Mouse (Mus musculus) forebrain, postnatal 0 days (tissue): ENCODE measurements around the gene Taf6l. TPM values are rescaled to one million over a fixed set of nuclear protein-coding genes. Genes with fewer than 3 reads are reported as not detected.

ENCODE experiments used
- ATAC-seq: fragments of 200-750 bp; cut with Nextera tagmentation; 2 replicates; pipeline ENCODE4 v1.8.0; 2017; ENCODE audit warnings: mild to moderate bottlenecking, moderate library complexity
- DNase-seq: peaks from one replicate; pipeline ENCODE4 v3.0.0-alpha.2; 2015
- H3K27ac ChIP-seq: fragments of 300-500 bp; sonication (generic); 2 replicates; pipeline ENCODE4 v1.5.1; 2014; ENCODE audit warnings: low read depth, mild to moderate bottlenecking, antibody characterized with exemption, low read length, moderate library complexity, mixed read lengths
- H3K27me3 ChIP-seq: fragments of 300-500 bp; sonication (generic); 2 replicates; pipeline ENCODE4 v1.6.1; 2014; ENCODE audit warnings: mild to moderate bottlenecking, low read length, mixed read lengths; ENCODE audit not compliant: insufficient read depth
- H3K36me3 ChIP-seq: fragments of 300-500 bp; sonication (generic); 2 replicates; pipeline ENCODE4 v1.6.1; 2014; ENCODE audit warnings: mild to moderate bottlenecking, moderate library complexity; ENCODE audit not compliant: insufficient read depth
- H3K4me1 ChIP-seq: fragments of 300-500 bp; sonication (generic); 2 replicates; pipeline ENCODE4 v1.6.1; 2014; ENCODE audit warnings: antibody characterized with exemption; ENCODE audit not compliant: insufficient read depth
- H3K4me2 ChIP-seq: fragments of 300-500 bp; sonication (generic); 2 replicates; pipeline ENCODE4 v1.6.1; 2014; ENCODE audit warnings: low read depth, mild to moderate bottlenecking, moderate library complexity
- H3K4me3 ChIP-seq: fragments of 300-500 bp; sonication (generic); 2 replicates; pipeline ENCODE4 v1.5.1; 2014; ENCODE audit warnings: low read depth, low read length, mixed read lengths
- H3K9ac ChIP-seq: fragments of 300-500 bp; sonication (generic); 2 replicates; pipeline ENCODE4 v1.6.1; 2014; ENCODE audit warnings: mild to moderate bottlenecking
- H3K9me3 ChIP-seq: fragments of 300-500 bp; sonication (generic); 2 replicates; pipeline ENCODE4 v1.6.1; 2016; ENCODE audit warnings: low read length
- CTCF ChIP-seq: sonication (generic); IDR thresholded peaks from 2 replicates; pipeline ENCODE4 v1.5.1; 2016; ENCODE audit warnings: antibody characterized with exemption, control low read depth, low read depth
- WGBS: fragments of 180-500 bp; shearing (Covaris S2); extraction: QIAGEN DNeasy Blood & Tissue Kit; methylation state at CpG from one replicate; pipeline ENCODE4 v1.1.7; 2014; 5-methylcytosine and 5-hydroxymethylcytosine counted together
- polyA plus RNA-seq: library from polyadenylated mRNA; unstranded; fragments of >200 nt; fragmentation: Nextera tagmentation; extraction: Ambion mirVana; gene quantifications from 2 replicates; pipeline ENCODE4 v1.2.1, GENCODE M21; 2015
- total RNA-seq: library from RNA; depleted of rRNA; stranded (reverse); fragments of >200 nt; gene quantifications from 2 replicates; pipeline ENCODE4 v1.2.3, GENCODE M21; 2014

The Taf6l gene
- total and polyA plus RNA-seq, 2 experiments from 2014 or later = 25.2 to 31.7 TPM

DNA sequence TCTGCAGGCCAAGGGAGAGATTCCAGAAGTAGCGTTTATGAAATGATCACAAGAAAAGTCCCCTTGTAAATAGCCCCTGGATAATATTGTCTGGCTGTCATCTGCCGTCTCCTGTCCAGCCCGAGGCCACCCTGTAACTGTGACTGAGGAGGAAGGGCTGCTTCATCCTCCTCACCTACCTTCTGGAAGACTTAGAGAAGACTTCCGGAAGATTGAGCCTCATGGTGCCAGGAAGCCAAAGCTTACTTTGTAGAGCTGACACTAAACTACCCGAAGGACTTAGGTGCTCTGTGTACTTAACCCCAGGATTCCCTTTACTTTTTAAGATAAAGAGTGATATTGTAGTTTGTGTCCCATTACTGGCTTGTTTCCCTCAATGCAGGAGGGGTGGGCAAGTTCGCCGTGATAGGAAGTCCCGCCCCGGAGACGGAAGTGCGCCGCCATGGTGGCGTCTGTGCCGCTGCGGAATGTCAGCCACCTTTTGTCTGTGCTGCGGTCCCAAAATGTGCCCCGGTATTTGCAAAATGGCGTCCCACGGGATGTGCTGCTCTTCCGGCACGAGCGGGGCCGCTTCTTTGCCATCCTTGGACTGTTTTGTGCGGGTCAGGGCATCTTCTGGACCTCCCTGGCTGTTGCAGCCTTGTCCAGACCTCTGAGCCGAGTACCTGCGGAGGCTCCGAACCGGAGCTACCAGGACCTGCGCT, 15.5 kb downstream of the Taf6l start, which contains the start of gene Tmem223:
TSS of gene Tmem223 (plus strand) at position 430 of the 704 bp plus-strand sequence.
- peak; percentile 89 for DNase-seq
- H3K27me3 ChIP-seq = no peaks in the 10 kb centered on the region
- H3K9me3 ChIP-seq = no peaks in the 10 kb centered on the region
- H3K4me1 ChIP-seq = peaks cover 21% of the 10 kb centered on the region
- H3K36me3 ChIP-seq = peaks cover 48% of the 10 kb centered on the region
- TF ChIP-seq CTCF = peak; percentile 57
- peak within 1 kb of the TSS; percentile 62 for H3K4me2 ChIP-seq
- H3K27ac ChIP-seq = peak within 1 kb of the TSS; percentile 94
- peak within 1 kb of the TSS; percentile 74 for H3K4me3 ChIP-seq
- ATAC-seq = peak; percentile 67
- WGBS = 18% methylated on average over 29 of the region's 29 CpGs
- H3K9ac ChIP-seq = peak within 1 kb of the TSS; percentile 97

DNA sequence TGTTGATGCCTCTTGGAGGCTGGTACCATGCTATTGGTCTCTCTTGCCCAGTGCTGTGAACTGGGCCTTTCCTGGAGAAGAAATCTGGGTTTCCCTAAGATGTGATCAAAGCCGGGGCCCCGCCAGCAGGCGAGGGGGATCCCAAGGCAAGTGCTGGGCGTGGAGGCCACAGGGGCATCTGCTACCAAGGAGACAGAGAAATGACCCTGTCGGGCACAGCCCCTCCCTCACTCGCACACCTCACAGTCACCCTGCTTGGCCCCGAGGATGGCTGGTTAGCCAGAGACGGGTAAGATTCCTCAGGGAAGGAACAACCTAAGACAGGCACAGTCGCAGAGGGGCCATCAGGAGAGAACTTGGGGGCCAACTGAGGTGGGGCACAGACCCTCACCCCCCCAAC, 20.7 kb downstream of the Taf6l start:
- 0 out of 2 replicates have a peak, but pooled peaks cover 5% of the 10 kb centered on the region for H3K9me3 ChIP-seq
- no peak overlapping the region for H3K4me3 ChIP-seq
- TF ChIP-seq CTCF = no peak
- peaks cover 80% of the 10 kb centered on the region for H3K36me3 ChIP-seq
- no peak overlapping the region for H3K27ac ChIP-seq
- H3K27me3 ChIP-seq = no peaks in the 10 kb centered on the region
- H3K9ac ChIP-seq = no peak overlapping the region
- no peak for ATAC-seq
- no peak for DNase-seq
- H3K4me2 ChIP-seq = no peak overlapping the region
- peaks cover 4% of the 10 kb centered on the region; the same call in 1 of the 2 replicates for H3K4me1 ChIP-seq
- WGBS = 99% methylated on average over 9 of the region's 9 CpGs

DNA sequence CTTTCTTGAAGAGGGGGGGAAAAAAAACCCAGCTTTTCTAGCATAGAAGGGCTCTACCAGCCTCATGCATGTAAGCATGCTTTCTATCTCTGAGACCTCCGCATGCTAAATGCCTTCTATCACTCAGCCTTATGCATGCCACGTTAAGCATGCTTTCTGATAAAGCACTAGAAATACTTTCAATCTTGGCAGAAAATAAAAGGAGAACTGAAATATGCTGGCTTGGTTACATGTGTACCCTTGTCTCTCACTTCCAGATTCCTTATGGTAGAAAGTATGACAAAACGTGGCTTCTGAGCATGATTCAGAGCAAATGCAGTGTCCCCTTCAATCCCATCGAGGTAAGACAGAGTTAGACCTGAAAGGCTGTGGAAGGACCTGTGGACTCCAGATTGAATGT, 22.9 kb downstream of the Taf6l start:
- Histone ChIP-seq H3K4me1 (peaks cover 6% of the 10 kb centered on the region), H3K4me3 (no peak overlapping the region), H3K9ac (no peak overlapping the region), H3K9me3 (0 out of 2 replicates have a peak, but pooled peaks cover 5% of the 10 kb centered on the region), H3K27me3 (no peaks in the 10 kb centered on the region), H3K27ac (no peak overlapping the region), H3K4me2 (no peak overlapping the region), H3K36me3 (peaks cover 63% of the 10 kb centered on the region)
- ATAC-seq (no peak), DNase-seq (no peak)
- WGBS = 91% methylated on average over 4 of the region's 4 CpGs
- TF ChIP-seq CTCF = no peak

DNA sequence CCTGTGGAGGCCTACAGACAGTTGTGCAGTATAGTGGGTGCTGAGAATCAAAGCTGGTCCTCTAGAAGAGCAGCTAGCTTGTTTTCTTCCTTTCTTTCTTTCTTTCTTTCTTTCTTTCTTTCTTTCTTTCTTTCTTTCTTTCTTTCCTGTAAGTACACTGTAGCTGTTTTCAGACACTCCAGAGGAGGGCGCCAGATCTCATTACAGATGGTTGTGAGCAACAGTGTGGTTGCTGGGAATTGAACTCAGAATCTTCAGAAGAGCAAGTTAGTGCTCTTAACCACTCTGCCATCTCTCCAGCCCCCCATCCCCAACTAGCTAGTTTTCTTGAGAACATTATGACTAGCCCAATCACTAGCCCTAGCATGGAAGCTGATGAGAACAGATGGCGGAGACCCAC, 25.5 kb downstream of the Taf6l start:
- Histone ChIP-seq H3K9ac (no peak overlapping the region), H3K36me3 (peaks cover 38% of the 10 kb centered on the region), H3K27ac (no peak overlapping the region), H3K27me3 (no peaks in the 10 kb centered on the region), H3K9me3 (0 out of 2 replicates have a peak, but pooled peaks cover 5% of the 10 kb centered on the region), H3K4me2 (no peak overlapping the region), H3K4me1 (peaks cover 15% of the 10 kb centered on the region), H3K4me3 (no peak overlapping the region)
- ATAC-seq (no peak), DNase-seq (no peak)
- TF ChIP-seq CTCF = peak; percentile 4; the same call in 1 of the 2 replicates
- WGBS = 90% methylated on average over 2 of the region's 2 CpGs

DNA sequence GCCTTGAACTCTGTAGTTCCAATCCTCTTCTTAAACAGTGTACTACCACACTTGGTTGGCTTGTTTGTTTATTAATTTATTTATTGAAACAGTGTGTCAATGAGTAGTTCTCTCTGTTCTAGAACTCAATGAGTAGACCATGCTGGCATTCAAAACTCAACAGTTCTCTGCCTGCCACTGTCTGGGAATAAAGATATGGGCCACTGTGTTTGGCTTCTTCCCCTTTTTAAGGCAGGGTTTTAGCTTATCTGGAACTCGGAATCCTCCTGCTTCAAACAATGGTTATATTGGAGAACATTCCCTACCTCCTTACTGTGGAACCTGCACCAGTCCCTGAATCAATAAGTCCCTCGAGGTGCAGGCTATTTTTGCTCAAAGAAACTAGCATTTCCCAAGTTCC, 27.3 kb downstream of the Taf6l start:
- DNase-seq = no peak
- Histone ChIP-seq H3K27ac (no peak overlapping the region), H3K27me3 (no peaks in the 10 kb centered on the region), H3K9me3 (no peaks in the 10 kb centered on the region), H3K36me3 (peaks cover 27% of the 10 kb centered on the region), H3K4me1 (peaks cover 16% of the 10 kb centered on the region), H3K4me2 (no peak overlapping the region), H3K9ac (no peak overlapping the region), H3K4me3 (no peak overlapping the region)
- 88% methylated on average over 2 of the region's 2 CpGs for WGBS
- ATAC-seq = no peak
- no peak for TF ChIP-seq CTCF

DNA sequence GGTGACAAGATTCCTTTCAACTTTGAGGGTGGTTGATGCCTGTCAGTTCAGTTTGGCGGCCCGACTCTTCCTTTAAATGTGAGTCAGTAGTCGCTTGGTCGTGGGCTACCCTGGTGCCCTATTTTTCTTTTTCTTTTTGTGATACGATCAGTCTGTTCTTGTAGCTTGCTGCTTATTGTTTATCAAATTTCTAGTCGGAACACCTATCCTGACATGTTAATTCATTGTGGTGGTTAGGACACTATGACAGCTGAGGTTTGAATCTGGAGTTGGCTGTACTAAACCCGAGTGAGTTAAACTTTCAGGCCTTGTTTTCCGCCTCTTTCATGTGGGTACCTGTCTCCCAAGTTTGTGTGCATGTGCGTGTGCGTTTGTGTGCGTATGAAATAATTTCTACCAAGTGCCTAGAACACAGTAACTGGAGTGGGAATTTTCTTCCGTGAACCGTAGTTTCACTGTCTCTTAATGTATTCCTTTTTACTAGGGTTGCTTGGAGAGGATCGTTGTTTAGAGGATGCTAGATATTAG, 28.7 kb downstream of the Taf6l start:
- peak overlapping the region; percentile 93 for H3K4me3 ChIP-seq
- DNase-seq (peak; percentile 21), ATAC-seq (no peak)
- H3K27ac ChIP-seq = peak overlapping the region; percentile 89
- 4% methylated on average over 14 of the region's 14 CpGs for WGBS
- H3K9me3 ChIP-seq = no peaks in the 10 kb centered on the region
- no peaks in the 10 kb centered on the region for H3K27me3 ChIP-seq
- H3K9ac ChIP-seq = peak overlapping the region; percentile 92
- TF ChIP-seq CTCF = no peak
- H3K4me1 ChIP-seq = peaks cover 16% of the 10 kb centered on the region
- peak overlapping the region; percentile 63 for H3K4me2 ChIP-seq
- peaks cover 22% of the 10 kb centered on the region for H3K36me3 ChIP-seq
